Mouse (Mus musculus) frontal cortex, postnatal 10 days (tissue): ENCODE measurements around the gene Rnf130.
"Not testable (repeated sequence)": the region's sequence is repeated elsewhere in the genome, so short reads cannot be mapped to it uniquely, and the experiment has no call there.

Experiments
- DNase-seq, 2 experiments: peaks; one replicate each; pipeline ENCODE4 v3.0.0; 2022; ENCODE audit warnings: low spot score in 2 of 2, mixed read lengths in 1 of 2

Gene Rnf130

DNA sequence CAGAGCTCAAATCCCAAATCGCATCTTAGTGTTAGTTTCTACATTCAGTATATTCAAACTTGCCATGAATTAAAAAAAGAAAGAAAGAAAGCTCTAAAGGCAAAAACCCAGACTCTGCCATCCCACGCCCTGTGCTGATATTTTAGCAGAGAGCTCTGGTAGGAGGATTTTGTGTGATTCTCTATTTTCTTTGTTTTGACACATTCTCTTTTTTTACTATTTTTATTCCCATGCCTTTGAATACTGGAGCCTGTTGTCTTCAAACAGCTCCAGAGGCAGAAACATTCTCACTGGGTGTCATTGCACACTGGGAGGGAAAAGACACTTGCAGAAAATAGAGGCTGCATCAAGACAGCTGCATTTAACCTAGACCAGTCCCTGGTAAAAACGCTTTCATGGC lies 61.1 kb downstream of the Rnf130 start:
- no peak for DNase-seq

DNA sequence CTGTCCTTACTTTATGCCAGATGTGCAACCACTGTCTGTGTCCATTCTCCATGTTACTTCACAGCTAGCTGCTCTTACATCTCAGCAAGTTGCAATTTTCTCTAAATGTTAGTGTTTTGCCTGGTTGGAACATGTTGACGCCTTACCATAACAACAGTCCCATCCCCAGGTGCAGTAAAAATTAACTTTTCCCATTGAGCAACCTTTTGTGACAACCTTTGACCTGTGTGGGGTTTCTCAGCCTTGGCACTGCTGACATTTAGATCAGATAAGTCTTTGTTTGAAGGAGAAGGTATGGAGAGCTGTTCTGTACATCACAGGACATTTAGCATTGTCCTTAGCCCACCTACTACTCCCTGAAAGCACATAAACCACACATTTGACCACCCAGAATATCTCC lies 64.7 kb downstream of the Rnf130 start:
- no peak for DNase-seq

DNA sequence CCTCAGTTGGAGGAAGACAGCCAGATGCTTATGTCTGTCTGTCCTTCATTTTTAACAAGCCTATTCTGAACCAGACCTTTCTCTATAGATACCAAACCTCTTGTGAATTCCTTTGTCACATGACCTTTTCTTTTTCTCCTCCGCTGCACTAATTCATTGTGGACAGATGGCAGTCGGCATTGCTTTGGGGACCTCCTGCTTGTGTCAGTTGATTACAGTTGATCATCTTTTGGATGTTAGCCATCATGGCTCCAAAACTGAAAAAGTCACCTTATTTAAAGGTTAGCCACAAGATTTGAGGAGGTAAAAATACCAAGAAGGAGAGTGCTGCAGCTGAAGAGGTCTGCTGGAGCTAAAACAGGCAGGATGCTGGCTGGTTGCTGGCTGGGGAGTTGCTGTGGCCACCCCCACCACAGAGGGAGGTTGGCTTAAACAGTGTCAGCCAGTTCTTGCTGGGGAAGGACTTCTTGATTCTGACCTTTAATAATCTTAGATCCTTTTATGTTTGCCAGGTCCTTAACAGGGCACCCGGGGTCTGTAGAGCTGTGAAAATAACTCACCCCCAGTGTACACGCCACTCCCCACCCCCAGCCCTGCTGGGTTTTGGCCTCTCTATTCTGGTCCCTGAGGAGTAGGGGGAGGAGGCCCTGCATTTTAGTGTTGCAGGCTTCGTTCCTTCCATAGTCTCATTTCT lies 66.0 kb downstream of the Rnf130 start:
- DNase-seq = no peak

DNA sequence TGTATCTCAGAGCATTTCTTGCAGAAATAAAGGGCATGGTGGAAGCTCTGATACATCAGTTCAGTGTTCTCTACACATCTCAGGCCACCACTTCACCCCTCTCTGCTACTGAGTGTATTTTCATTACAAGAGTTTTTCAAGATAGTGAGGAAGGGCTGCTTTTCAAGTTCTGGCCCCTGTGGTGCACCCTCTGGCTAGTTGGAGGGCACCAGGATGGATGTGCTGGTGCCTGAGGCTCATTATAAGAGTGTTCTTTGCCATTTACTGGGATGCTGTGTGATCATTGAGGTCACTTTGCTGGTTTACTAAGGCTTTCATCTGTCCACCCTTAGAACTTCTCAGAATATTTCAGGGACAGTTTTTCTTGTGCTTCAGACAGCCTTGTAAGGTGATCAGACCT lies 66.5 kb downstream of the Rnf130 start:
- no peak for DNase-seq

DNA sequence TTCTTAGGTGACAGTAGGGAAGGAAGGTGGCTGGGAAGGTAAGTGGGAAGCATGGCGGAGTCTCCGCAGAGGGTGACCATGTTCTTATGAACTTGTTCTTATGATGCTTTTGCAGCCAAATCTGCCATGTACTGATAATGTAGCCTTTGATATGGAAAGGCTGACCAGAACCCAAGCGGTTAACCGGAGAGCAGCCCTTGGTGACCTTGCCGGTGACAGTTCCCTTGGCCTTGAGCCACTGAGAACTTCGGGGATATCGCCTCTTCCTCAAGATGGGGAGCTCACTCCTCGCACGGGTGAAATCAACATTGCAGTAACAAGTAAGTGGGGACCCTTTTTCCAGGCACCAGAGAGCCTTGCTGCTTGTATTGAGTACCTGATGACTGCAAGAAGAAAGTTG lies 70.5 kb downstream of the Rnf130 start:
- DNase-seq = no peak

DNA sequence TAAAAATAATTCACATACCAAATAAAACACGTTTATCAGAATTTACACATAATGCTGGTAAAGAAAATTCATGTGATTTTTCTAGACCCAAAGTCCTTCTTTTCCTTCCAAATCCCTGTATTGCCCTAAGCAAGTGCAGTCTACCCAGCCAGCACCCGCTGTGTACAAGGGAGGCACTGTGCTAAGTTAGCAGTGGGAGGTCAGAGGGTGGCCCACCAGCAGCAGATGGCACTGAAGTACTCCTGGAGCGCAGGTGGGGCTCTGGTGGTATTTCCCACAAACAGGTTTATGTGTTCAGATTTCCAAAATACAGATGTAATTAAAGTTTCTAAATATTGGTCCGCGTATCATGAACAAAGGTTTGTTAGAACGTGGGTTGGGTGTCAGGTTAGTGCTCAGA lies 71.9 kb downstream of the Rnf130 start:
- DNase-seq = no peak

DNA sequence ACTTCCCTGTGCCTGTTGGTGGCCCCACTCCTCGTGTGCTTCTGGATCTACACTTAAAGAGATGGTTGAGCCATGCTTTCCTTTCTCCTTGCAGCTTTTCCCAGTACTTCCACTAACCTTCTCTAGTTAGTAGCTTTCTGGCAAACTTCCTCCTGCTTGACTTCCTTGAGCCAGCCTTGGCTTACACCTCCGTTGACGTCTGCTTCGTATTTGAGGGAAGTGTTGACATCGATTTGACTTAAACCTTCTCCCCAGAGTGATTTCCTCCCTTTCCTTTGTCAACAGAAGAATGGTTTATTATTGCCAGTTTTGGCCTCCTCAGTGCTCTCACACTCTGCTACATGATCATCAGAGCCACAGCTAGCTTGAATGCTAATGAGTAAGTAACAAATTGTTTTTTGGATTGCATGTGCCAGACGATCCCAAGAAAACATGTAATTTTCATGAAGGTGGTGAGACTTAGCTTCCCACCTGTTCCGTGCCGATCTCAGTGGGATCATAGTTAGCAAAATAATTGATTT lies 73.9 kb downstream of the Rnf130 start:
- DNase-seq = no peak

DNA sequence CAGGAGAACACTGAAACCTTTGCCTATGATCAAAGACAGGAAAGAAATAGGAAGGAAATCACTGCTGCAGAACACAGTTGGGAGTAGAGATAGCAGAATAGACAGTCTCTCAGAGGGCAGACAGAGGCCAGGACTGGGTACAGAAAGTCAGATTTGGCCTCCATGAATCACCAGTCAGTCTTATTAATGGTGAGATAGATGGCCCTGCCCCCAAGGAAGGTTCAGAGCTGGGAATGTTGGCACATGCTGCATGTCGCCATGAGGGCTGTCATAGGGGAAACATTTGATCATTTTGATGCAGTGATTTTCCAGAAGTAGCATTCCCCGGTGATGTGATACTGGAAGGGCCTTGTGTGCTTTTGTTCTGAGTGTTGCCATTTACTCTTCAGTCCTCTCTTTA lies 74.5 kb downstream of the Rnf130 start:
- DNase-seq = no peak

DNA sequence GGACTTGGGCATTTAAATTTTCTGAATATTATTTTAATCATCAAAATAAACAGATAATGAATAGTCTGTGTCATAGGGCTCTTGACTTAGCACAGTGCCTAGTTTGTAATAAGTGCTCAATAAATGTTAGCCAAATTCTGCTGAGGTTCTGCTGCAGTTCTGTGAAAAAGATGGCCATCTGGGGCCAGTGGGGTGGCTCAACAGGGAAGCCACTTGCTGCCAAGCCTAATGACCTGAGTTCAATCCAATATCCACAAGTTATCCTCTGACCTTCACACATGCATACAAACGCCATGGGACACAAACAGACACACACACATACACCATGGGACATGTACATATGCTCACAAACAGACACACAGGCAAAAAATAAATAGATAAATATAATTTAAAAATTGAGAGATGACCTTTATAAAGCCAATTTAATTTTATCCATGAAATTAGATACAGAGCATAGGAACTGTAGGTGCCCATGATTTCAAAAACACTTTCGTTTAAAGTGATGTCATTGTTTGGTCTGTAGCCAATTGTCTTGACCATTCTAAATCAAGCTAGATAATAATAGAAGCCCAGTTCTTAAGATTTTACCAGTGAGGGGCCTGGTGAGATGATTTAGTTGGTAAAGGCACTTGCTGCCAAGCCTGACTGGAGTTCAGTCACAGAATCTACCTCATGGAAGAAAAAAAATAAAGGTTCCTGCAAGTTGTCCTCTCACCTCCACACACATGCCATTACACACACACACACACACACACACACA lies 75.6 kb downstream of the Rnf130 start:
- DNase-seq = no peak

DNA sequence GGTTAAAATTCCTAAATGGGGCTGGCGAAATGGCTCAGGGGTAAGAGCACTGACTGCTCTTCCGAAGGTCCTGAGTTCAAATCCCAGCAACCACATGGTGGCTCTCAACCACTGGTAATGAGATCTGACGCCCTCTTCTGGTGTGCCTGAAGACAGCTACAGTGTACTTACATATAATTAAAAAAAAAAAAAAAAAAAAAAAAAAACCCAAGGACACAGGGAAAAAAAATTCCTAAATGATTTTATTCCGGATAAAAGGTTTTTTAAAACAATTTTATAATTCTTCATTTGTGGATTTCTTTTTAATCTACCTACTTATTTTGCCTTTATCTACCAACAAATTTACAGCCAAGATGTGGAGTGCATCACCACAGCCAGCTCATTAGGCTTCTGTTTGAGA lies 76.8 kb downstream of the Rnf130 start:
- DNase-seq = not testable (repeated sequence)

DNA sequence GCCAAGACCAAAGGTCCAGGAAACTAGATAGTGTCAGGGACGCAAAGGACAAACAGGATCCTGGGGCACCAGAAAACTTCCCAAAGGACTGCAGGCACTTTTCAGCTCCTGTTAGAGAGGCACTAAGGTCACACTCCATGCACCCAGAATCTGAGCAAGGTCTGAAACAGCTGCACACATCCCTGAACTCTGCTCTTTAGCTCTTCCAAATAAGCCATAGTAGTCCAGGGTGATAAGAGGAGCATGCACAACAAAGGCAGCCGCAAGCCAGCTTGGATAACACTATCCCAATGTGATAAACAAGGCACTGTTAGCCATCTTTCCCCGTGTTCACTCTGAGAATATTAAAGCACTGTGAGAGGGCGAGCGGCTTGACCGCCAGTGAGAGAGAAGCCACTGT lies 78.9 kb downstream of the Rnf130 start:
- no peak for DNase-seq

DNA sequence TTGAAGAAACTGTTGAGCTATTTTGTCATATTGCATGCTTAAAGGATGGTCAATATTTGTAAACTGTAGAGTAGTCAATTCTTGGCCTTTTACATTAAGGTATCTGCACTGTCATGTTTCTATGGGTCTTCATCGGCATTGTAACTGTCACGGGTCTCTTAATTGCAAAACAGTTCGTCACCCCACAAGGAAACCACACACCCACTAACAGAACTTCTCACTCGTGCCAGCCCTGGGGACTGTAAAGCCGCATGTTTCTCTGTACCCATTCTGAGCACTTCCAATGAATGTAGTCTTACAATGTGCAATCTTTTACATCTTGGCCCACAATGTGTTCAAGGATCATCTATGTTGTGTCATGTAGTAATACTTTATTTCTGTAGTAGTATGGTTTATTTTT lies 80.1 kb downstream of the Rnf130 start:
- DNase-seq = no peak

DNA sequence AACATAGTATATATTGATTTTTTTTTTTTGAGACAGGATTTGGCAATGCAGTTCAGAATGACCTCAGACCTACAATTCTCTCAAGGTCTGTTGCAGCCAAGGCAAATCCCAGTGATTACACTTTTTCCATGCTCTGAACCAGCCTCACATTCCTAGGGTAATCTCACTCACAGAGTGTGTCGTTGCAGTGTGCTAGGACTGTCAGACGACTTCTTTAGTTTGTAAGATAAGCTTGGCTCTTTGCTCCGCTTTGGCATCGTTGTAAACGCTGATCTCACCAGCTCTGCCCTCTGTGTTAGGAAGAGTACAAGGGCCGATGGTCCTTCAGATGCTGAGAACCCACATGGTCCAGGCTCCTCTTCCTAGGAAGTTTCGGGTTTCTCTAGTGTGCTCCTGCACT lies 80.9 kb downstream of the Rnf130 start:
- DNase-seq = no peak

DNA sequence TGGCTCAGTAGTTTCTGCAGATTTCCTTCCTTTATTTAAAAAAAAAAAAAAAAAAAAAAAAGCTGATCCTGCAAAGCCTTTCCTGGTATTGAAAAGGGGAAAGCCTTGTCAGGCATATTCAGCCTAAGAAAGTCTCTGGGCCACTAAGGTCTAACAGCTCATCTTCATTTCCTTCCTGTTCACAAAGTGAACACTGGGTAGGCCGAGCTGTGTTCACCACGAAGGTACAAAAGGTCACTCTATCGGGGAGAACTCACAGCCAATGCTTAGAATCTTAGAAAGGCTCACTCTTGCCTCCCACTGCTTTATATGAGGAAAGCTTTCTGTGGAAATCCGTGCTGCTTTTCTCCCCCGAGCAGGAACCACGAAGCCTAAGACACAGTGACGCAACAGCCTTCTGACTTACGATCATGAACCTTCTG lies 83.7 kb downstream of the Rnf130 start:
- no peak for DNase-seq

DNA sequence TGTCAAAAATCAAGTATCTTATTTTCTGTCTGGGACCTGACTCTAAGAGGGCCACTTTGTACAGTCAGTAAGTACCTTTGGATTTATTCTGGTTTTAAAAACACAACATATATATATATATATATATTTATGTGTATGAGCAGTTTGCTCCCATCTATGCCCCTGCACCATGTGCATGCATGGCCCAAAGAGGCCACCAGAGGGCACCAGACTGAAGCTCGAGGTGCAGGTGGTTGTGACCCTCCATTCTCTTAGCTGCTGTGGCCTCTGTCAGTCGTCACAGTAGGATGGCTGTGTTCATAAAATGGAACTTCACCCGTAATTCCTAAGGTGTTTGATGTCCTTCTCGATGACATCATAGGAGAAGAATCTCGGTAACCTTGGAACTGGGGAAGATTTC lies 89.2 kb downstream of the Rnf130 start:
- DNase-seq = peak in 1 of 2 experiments; percentile 59

DNA sequence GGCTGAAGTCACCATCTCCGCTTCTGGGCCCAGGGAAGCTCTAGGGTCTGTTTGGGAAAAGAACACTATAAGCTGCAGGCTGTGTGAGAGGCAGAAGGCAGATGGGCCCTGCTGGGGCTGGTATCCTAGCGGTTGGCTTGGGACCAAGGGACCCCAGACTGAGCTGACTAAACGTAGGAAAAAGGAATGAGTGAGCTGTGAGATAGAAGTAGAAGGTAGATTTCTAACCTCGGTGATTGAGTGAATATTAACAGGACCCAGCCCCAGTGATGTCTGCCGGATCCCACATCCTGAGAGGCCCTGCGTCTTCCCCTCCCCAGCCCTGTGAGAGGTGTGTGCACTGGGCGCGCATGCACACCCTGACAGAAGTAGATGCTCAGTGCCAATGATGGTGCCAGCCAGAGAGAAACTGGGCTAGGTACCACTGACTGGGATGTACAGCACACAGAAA lies 97.5 kb downstream of the Rnf130 start:
- no peak for DNase-seq

DNA sequence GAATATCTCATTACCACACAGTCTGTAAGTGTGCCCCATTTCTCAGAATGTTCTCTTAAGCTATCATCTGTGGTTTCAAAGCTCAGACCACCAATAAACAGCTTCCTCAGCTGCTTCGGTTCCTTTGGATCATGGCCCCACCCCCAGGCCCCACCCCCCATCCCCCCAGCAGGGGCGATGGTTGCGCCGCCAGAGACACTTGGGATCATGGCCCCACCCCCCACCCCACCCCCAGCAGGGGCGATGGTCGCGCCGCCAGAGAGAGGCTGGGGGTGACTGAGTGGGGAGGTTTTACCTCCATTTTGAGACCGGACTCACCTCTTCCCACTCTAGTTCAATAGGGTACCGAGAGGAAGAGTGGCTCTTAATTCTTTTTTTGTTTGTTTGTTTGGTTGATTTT lies 102.6 kb downstream of the Rnf130 start:
- DNase-seq = no peak

DNA sequence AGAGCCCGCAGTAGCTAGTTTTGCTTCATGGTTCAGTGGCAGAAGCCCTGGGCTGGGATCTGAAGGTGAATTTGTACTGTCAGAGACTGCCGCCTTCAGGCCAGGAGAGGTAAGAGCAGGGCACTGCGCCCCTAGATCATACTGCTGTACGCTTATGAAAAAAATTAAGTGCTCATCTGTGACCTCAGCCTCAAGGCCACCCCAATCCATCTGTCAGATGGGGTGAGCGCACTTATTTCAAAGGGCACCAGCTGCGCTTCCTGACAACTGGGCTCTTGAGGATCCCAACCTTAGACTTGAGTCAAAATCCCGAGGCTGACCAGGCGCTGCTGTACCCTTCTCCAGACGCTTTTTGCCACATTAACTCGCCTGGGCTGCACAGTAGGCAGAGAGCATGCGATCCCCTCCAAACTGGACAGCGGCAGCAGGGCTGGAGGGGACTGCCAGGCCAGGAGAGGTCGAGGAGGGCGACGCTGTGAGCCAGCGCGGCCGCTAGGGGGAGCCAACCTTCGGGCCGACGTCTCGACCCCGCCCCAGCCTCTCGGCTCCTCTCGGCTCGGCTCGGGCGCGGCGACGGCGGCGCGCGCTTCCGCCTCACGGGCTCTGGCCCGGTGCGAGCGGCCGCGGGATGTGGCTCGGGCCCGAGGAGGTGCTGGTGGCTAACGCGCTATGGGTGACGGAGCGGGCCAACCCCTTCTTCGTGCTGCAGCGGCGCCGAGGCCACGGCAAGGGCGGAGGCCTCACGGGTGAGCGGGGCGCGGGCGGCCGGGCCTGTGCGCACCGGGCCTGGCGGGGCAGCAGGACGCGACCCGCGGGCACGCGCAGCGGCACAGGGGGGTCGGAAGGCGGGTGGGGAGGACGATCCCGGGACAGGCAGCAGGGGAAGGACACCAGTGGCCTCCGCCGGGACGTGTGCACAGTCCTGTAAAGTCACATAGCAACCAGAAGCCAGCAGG lies 105.9 kb downstream of the Rnf130 start, which contains the start of gene Tbc1d9b:
Gene Tbc1d9b (plus strand): TSS at position 586 of the 956 bp plus-strand sequence.
- DNase-seq = peak; percentile 70 to 85

DNA sequence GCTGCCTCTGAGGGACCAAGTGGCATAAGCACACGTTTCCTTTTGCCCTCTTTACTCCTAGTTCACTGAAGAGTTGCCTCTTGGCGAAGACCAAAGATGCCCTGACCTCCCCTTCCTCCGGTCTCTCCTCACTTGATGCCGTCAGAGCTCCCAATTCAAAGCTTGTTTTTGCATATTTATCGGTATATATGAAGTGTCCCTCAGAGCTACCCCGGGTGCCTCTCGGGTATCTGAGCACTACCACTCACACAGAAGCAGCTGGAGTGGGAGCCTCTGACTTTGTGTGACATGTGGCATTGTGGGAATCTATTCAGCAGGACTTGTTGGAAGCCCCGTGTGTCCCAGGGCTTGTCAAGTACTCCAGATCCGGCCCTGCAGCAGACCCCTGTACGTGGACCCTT lies 106.7 kb downstream of the Rnf130 start:
- no peak for DNase-seq

DNA sequence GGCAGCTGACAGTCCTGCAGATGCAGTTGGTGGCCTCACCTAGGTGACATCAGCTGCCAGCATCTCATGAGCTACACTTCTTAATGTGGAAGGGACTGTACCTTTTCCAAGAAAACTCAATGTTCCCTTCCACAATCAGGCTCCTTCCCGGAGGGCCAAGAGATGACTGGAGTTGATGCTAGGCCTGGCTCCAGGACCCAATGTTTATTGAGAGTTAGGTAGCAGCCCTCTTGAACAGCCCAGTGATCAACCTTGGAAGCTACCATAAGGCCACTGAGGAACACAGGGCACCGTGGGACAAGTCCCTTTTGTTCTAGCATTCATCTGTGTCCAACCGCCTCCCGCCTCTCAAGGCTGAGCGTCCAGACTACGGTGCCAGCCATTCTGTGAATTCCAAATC lies 107.1 kb downstream of the Rnf130 start:
- no peak for DNase-seq

DNA sequence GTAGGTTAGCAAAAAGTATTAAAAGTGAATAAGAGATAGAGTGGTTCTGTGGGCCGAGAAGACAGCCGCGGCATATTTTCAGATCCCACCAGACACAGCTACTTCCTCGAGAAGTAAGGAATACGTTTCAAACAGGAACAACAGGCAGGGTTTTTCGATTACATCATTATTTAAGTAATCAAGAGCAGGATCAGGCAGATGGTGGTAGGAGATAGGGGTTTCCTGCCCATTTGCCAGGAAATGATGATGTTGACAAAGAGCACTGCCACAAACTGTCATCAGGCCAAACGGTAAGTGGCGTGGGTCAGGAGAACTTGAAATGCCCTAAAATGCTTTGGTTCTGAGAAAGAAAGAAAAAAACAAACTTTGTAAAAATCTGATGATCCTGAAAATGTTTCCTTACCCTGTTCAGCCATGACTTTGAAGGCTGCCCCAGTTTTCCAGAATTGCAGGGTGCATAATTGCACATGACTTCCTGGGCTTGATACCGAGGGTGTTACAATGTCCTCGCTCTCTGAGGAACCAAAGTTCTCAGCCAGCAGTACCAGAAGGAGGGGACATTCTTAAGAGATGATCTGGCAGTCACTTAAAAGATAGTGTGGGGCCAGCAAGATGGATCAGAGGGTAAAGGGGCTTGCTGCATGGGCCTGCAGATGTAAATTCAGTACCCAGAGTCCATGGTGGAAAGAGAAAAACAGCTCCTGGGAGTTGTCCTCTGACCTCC lies 109.2 kb downstream of the Rnf130 start:
- no peak for DNase-seq
